Mouse (Mus musculus) liver, embryonic 11.5 days (tissue): ENCODE data around the gene Yars2. TPM values are rescaled to one million over a fixed set of nuclear protein-coding genes. Genes with fewer than 3 reads are reported as not detected.
"Not testable (repeated sequence)": the region's sequence is repeated elsewhere in the genome, so short reads cannot be mapped to it uniquely, and the experiment has no call there.

Source experiments
- ATAC-seq: fragments of 200-750 bp; cut with Nextera tagmentation; replicated peaks from 2 replicates; pipeline ENCODE4 v1.8.0; 2017; ENCODE audit warnings: moderate number of reproducible peaks, mild to moderate bottlenecking, moderate TSS enrichment, moderate library complexity; ENCODE audit not compliant: low FRiP score
- DNase-seq: peaks from one replicate; pipeline ENCODE4 v3.0.0-alpha.2; 2017; ENCODE audit warnings: low spot score
- H3K27ac ChIP-seq: fragments of 300-500 bp; sonication (generic); 2 replicates; pipeline ENCODE4 v1.5.1; 2014; ENCODE audit warnings: mild to moderate bottlenecking, low read depth, low read length, control low read depth
- H3K27me3 ChIP-seq: fragments of 300-500 bp; sonication (generic); replicated peaks from 2 replicates; pipeline ENCODE4 v1.6.1; 2014; ENCODE audit warnings: low read length, mixed read lengths; ENCODE audit not compliant: control insufficient read depth, insufficient read depth
- H3K36me3 ChIP-seq: fragments of 300-500 bp; sonication (generic); 2 replicates; pipeline ENCODE4 v1.6.1; 2014; ENCODE audit warnings: mild to moderate bottlenecking, low read length, moderate library complexity, mixed read lengths; ENCODE audit not compliant: control insufficient read depth, insufficient read depth
- H3K4me1 ChIP-seq: fragments of 300-500 bp; sonication (generic); replicated peaks from 2 replicates; pipeline ENCODE4 v1.6.1; 2014; ENCODE audit warnings: low read length, mixed read lengths; ENCODE audit not compliant: control insufficient read depth, insufficient read depth
- H3K4me2 ChIP-seq: fragments of 300-500 bp; sonication (generic); 2 replicates; pipeline ENCODE4 v1.6.1; 2014; ENCODE audit warnings: mild to moderate bottlenecking, control low read depth, moderate library complexity
- H3K4me3 ChIP-seq: fragments of 300-500 bp; sonication (generic); 2 replicates; pipeline ENCODE4 v1.5.1; 2014; ENCODE audit warnings: low read depth, low read length, control low read depth
- H3K9ac ChIP-seq: fragments of 300-500 bp; sonication (generic); 2 replicates; pipeline ENCODE4 v1.6.1; 2014; ENCODE audit warnings: low read depth, low read length, control low read depth
- H3K9me3 ChIP-seq: fragments of 300-500 bp; sonication (generic); 2 replicates; pipeline ENCODE4 v1.6.1; 2016; ENCODE audit warnings: low read length, inconsistent platforms, mixed read lengths; ENCODE audit not compliant: control insufficient read depth
- WGBS: fragments of 180-500 bp; shearing (Covaris S2); extraction: QIAGEN DNeasy Blood & Tissue Kit; methylation state at CpG from one replicate; pipeline ENCODE4 v1.1.7; 2014; 5-methylcytosine and 5-hydroxymethylcytosine counted together
- polyA plus RNA-seq: library from polyadenylated mRNA; unstranded; fragments of >200 nt; fragmentation: Nextera tagmentation; extraction: Ambion mirVana; gene quantifications from 2 replicates; pipeline ENCODE4 v1.2.1, GENCODE M21; 2014

Gene Yars2
- polyA plus RNA-seq, 1 experiment from 2014 or later, result 62.9 TPM

GRCm38 (mm10) chr16:16359101-16359482 is 56.3 kb downstream of the Yars2 start:
- WGBS, result 50% methylated on average over 9 of the region's 9 CpGs
- not testable (repeated sequence) for H3K36me3 ChIP-seq, ATAC-seq, H3K27ac ChIP-seq, DNase-seq, H3K4me1 ChIP-seq, H3K27me3 ChIP-seq, H3K9me3 ChIP-seq
- Histone ChIP-seq H3K4me3 (peak overlapping the region; percentile 90), H3K9ac (peak overlapping the region; percentile 91), H3K4me2 (peak overlapping the region; percentile 82)

Other genes starting within 250 kb of the Yars2 start
- 7.1 and 8.1 TPM in 2 replicates for gene Pkp2, start 89.6 kb upstream of the Yars2 start, polyA plus RNA-seq
- gene Dnm1l, start 56.0 kb downstream of the Yars2 start, polyA plus RNA-seq, result 52.9 and 55.1 TPM in 2 replicates